Mouse (Mus musculus) heart, embryonic 11.5 days (tissue): ENCODE data around the gene Kcnc4. TPM values are rescaled to one million over a fixed set of nuclear protein-coding genes. Genes with fewer than 3 reads are reported as not detected.

Experiments
- ATAC-seq: fragments of 200-750 bp; cut with Nextera tagmentation; replicated peaks from 2 replicates; pipeline ENCODE4 v1.8.0; 2017; ENCODE audit warnings: moderate library complexity; ENCODE audit not compliant: insufficient number of reproducible peaks, low FRiP score, low TSS enrichment
- H3K27ac ChIP-seq: fragments of 300-500 bp; sonication (generic); 2 replicates; pipeline ENCODE4 v1.5.1; 2014; ENCODE audit warnings: mild to moderate bottlenecking, low read depth, low read length
- H3K27me3 ChIP-seq: fragments of 300-500 bp; sonication (generic); 2 replicates; pipeline ENCODE4 v1.6.1; 2014; ENCODE audit warnings: mild to moderate bottlenecking, low read length, mixed read lengths; ENCODE audit not compliant: control insufficient read depth, insufficient read depth
- H3K36me3 ChIP-seq: fragments of 300-500 bp; sonication (generic); 2 replicates; pipeline ENCODE4 v1.6.1; 2014; ENCODE audit warnings: mild to moderate bottlenecking, low read length, moderate library complexity, mixed read lengths; ENCODE audit not compliant: control insufficient read depth, insufficient read depth
- H3K4me1 ChIP-seq: fragments of 300-500 bp; sonication (generic); 2 replicates; pipeline ENCODE4 v1.6.1; 2014; ENCODE audit warnings: low read length; ENCODE audit not compliant: control insufficient read depth, insufficient read depth
- H3K4me2 ChIP-seq: fragments of 300-500 bp; sonication (generic); 2 replicates; pipeline ENCODE4 v1.6.1; 2014; ENCODE audit warnings: mild to moderate bottlenecking, moderate library complexity
- H3K4me3 ChIP-seq: fragments of 300-500 bp; sonication (generic); 2 replicates; pipeline ENCODE4 v1.5.1; 2014; ENCODE audit warnings: low read depth, low read length
- H3K9ac ChIP-seq: fragments of 300-500 bp; sonication (generic); 2 replicates; pipeline ENCODE4 v1.6.1; 2014; ENCODE audit warnings: mild to moderate bottlenecking, low read depth, low read length, moderate library complexity
- H3K9me3 ChIP-seq: fragments of 300-500 bp; sonication (generic); replicated peaks from 2 replicates; pipeline ENCODE4 v1.6.1; 2016; ENCODE audit warnings: low read length; ENCODE audit not compliant: control insufficient read depth
- WGBS: fragments of 180-500 bp; shearing (Covaris S2); extraction: QIAGEN DNeasy Blood & Tissue Kit; methylation state at CpG from one replicate; pipeline ENCODE4 v1.1.7; 2014; ENCODE audit not compliant: insufficient replicate concordance; 5-methylcytosine and 5-hydroxymethylcytosine counted together
- polyA plus RNA-seq: library from polyadenylated mRNA; unstranded; fragments of >200 nt; fragmentation: Nextera tagmentation; extraction: Ambion mirVana; gene quantifications from 2 replicates; pipeline ENCODE4 v1.2.1, GENCODE M21; 2014

The Kcnc4 gene
- polyA plus RNA-seq, result 0.17 and 0.18 TPM in 2 replicates

GRCm38 (mm10) chr3:107459196-107459772 lies at the start of gene Kcnc4:
Gene Kcnc4 (minus strand): TSS chr3:107459552.
- ATAC-seq, result peak; percentile 39
- under 1% methylated on average over 66 of the region's 68 CpGs for WGBS

GRCm38 (mm10) chr3:107508696-107509095 lies 49.3 kb upstream of the Kcnc4 start:
- no peaks in the 10 kb centered on the region; the same call in 1 of the 2 replicates for H3K36me3 ChIP-seq
- H3K27ac ChIP-seq, result no peak overlapping the region
- no peaks in the 10 kb centered on the region for H3K27me3 ChIP-seq
- no peak overlapping the region for H3K4me3 ChIP-seq
- ATAC-seq, result no peak
- H3K4me1 ChIP-seq, result peaks cover 17% of the 10 kb centered on the region
- WGBS, result 60% methylated on average over 8 of the region's 8 CpGs
- H3K4me2 ChIP-seq, result no peak overlapping the region
- H3K9ac ChIP-seq, result no peak overlapping the region
- H3K9me3 ChIP-seq, result no peaks in the 10 kb centered on the region

More at GRCm38 (mm10) chr3:107459196-107459772, at the start of gene Kcnc4:
- H3K27me3 ChIP-seq, result peaks cover 84% of the 10 kb centered on the region
- H3K36me3 ChIP-seq, result no peaks in the 10 kb centered on the region
- H3K27ac ChIP-seq, result no peak within 1 kb of the TSS
- H3K9me3 ChIP-seq, result no peaks in the 10 kb centered on the region
- peak within 1 kb of the TSS; percentile 35; the same call in 1 of the 2 replicates for H3K9ac ChIP-seq
- H3K4me1 ChIP-seq, result peaks cover 10% of the 10 kb centered on the region; the same call in 1 of the 2 replicates
- H3K4me3 ChIP-seq, result peak within 1 kb of the TSS; percentile 57
- H3K4me2 ChIP-seq, result peak within 1 kb of the TSS; percentile 94

GRCm38 (mm10) chr3:107507966-107508365 lies 48.6 kb upstream of the Kcnc4 start:
- Histone ChIP-seq H3K4me3 (no peak overlapping the region), H3K4me1 (peaks cover 17% of the 10 kb centered on the region), H3K27me3 (no peaks in the 10 kb centered on the region), H3K27ac (no peak overlapping the region), H3K4me2 (no peak overlapping the region), H3K36me3 (no peaks in the 10 kb centered on the region; the same call in 1 of the 2 replicates), H3K9ac (no peak overlapping the region), H3K9me3 (no peaks in the 10 kb centered on the region)
- no peak for ATAC-seq
- WGBS, result 75% methylated on average over 9 of the region's 9 CpGs

GRCm38 (mm10) chr3:107506531-107506930 lies 47.2 kb upstream of the Kcnc4 start:
- no peaks in the 10 kb centered on the region for H3K27me3 ChIP-seq
- no peak overlapping the region for H3K4me2 ChIP-seq
- H3K9me3 ChIP-seq, result no peaks in the 10 kb centered on the region
- H3K36me3 ChIP-seq, result no peaks in the 10 kb centered on the region; the same call in 1 of the 2 replicates
- peaks cover 17% of the 10 kb centered on the region for H3K4me1 ChIP-seq
- ATAC-seq, result no peak
- 54% methylated on average over 4 of the region's 4 CpGs for WGBS
- H3K4me3 ChIP-seq, result no peak overlapping the region
- H3K9ac ChIP-seq, result peak overlapping the region; percentile 13; the same call in 1 of the 2 replicates
- H3K27ac ChIP-seq, result peak overlapping the region; percentile 52

GRCm38 (mm10) chr3:107505464-107506367 lies 46.4 kb upstream of the Kcnc4 start:
- no peak overlapping the region for H3K4me2 ChIP-seq
- 39% methylated on average over 4 of the region's 4 CpGs for WGBS
- peak; percentile 39; the same call in 1 of the 2 replicates for ATAC-seq

GRCm38 (mm10) chr3:107504542-107504941 lies 45.2 kb upstream of the Kcnc4 start:
- H3K9me3 ChIP-seq, result peaks cover 12% of the 10 kb centered on the region; the same call in 1 of the 2 replicates
- H3K27ac ChIP-seq, result no peak overlapping the region
- H3K36me3 ChIP-seq, result peaks cover 9% of the 10 kb centered on the region
- H3K4me2 ChIP-seq, result no peak overlapping the region
- peaks cover 17% of the 10 kb centered on the region for H3K4me1 ChIP-seq
- WGBS, result 46% methylated on average over 1 of the region's 1 CpGs
- no peak overlapping the region for H3K4me3 ChIP-seq
- no peaks in the 10 kb centered on the region for H3K27me3 ChIP-seq
- H3K9ac ChIP-seq, result no peak overlapping the region
- no peak for ATAC-seq

More at GRCm38 (mm10) chr3:107505464-107506367, 46.4 kb upstream of the Kcnc4 start:
- Histone ChIP-seq H3K4me3 (no peak overlapping the region), H3K36me3 (no peaks in the 10 kb centered on the region; the same call in 1 of the 2 replicates), H3K9ac (peak overlapping the region; percentile 13; the same call in 1 of the 2 replicates), H3K27ac (peak overlapping the region; percentile 52), H3K27me3 (no peaks in the 10 kb centered on the region), H3K4me1 (peaks cover 17% of the 10 kb centered on the region), H3K9me3 (no peaks in the 10 kb centered on the region)

GRCm38 (mm10) chr3:107503716-107504115 lies 44.4 kb upstream of the Kcnc4 start:
- no peak overlapping the region for H3K27ac ChIP-seq
- peaks cover 11% of the 10 kb centered on the region for H3K36me3 ChIP-seq
- H3K4me1 ChIP-seq, result peaks cover 17% of the 10 kb centered on the region
- WGBS, result 71% methylated on average over 2 of the region's 2 CpGs
- no peak overlapping the region for H3K9ac ChIP-seq
- no peaks in the 10 kb centered on the region for H3K27me3 ChIP-seq
- H3K4me2 ChIP-seq, result no peak overlapping the region
- H3K9me3 ChIP-seq, result peaks cover 17% of the 10 kb centered on the region; the same call in 1 of the 2 replicates
- no peak for ATAC-seq
- no peak overlapping the region for H3K4me3 ChIP-seq

GRCm38 (mm10) chr3:107501702-107502151 lies 42.4 kb upstream of the Kcnc4 start:
- WGBS, result 59% methylated on average over 7 of the region's 7 CpGs
- no peak overlapping the region for H3K4me2 ChIP-seq
- peaks cover 11% of the 10 kb centered on the region for H3K36me3 ChIP-seq
- H3K4me1 ChIP-seq, result peaks cover 14% of the 10 kb centered on the region
- H3K9me3 ChIP-seq, result peaks cover 18% of the 10 kb centered on the region; the same call in 1 of the 2 replicates
- H3K4me3 ChIP-seq, result no peak overlapping the region
- H3K27me3 ChIP-seq, result no peaks in the 10 kb centered on the region
- no peak overlapping the region for H3K9ac ChIP-seq
- ATAC-seq, result no peak
- no peak overlapping the region for H3K27ac ChIP-seq
